22 mouse cellular contexts compared by ENCODE assay signal in genomic region chr2:174112931-174113330, GRCm38 (mm10). TPM values are rescaled to one million over a fixed set of nuclear protein-coding genes. Genes with fewer than 3 reads are reported as not detected.
DNase-seq lines count a peak whose midpoint lies in the region; ATAC-seq lines count a peak whose summit lies in the region.
"Had no signal": no experiment of that assay in that cellular context is flagged by ENCODE, and none has a peak within 500 bp of the region (broad histone marks: within the 10 kb centered on the region; RNA-seq: fewer than 3 reads in every experiment).

No protein-coding gene starts in this region.

- H3K4me3 ChIP-seq in kidney, embryonic 14.5 days (ENCODE audit: low read length): no peak overlapping the region
- H3K4me3 ChIP-seq: embryonic facial prominence, embryonic 13.5 days; forebrain, embryonic 12.5 days; heart, embryonic 10.5 days; heart, embryonic 15.5 days; hindbrain, embryonic 12.5 days had no signal

- H3K4me1 ChIP-seq in kidney, embryonic 14.5 days (ENCODE audit: control insufficient read depth, insufficient read depth, low read length): peaks cover 22% of the 10 kb centered on the region

- H3K36me3 ChIP-seq in kidney, embryonic 14.5 days (ENCODE audit: control insufficient read depth, insufficient read depth, low read length): peaks cover 3% of the 10 kb centered on the region; the same call in 1 of the 2 replicates

- ATAC-seq in kidney, embryonic 14.5 days (ENCODE audit: low FRiP score, low TSS enrichment): peak; percentile 30; the same call in 1 of the 2 replicates
- ATAC-seq: CD4-positive, CD25-positive, alpha-beta regulatory T cell, adult 4 months; forebrain, embryonic 16.5 days had no signal

- no peak overlapping the region for H3K4me2 ChIP-seq in kidney, embryonic 14.5 days (replicated peaks; ENCODE audit: low read depth, low read length)
- H3K4me2 ChIP-seq: embryonic facial prominence, embryonic 13.5 days; forebrain, embryonic 12.5 days; heart, embryonic 15.5 days; hindbrain, embryonic 12.5 days had no signal

- peak; percentile 17 for DNase-seq in embryo, embryonic 11 days
- no peak for DNase-seq in embryo, embryonic 10.5 days (ENCODE audit: low spot score)
- no peak for DNase-seq in kidney, adult 11 months
- DNase-seq in kidney, postnatal 10 days: peak; percentile 30
- no peak for DNase-seq in kidney, adult 8-10 months
- peak; percentile 21 for DNase-seq in mesoderm, embryonic 11.5 days (ENCODE audit: low read depth, low spot score)
- DNase-seq: adrenal gland, postnatal 10 days; B cell, adult 2 months; cerebellum, adult 11 months; cerebellum, adult 8-10 months; cerebellum, postnatal 14 days; gastrocnemius, postnatal 10 days; heart, adult 18-20 months had no signal

- H3K9me3 ChIP-seq in kidney, embryonic 14.5 days (ENCODE audit: control insufficient read depth, low read length): no peaks in the 10 kb centered on the region
- H3K9me3 ChIP-seq: embryonic facial prominence, embryonic 13.5 days; forebrain, embryonic 12.5 days; G1E; heart, embryonic 10.5 days; heart, embryonic 15.5 days; hindbrain, embryonic 12.5 days had no signal

- 26% methylated on average over 18 of the region's 18 CpGs for WGBS in kidney, embryonic 14.5 days

- H3K27ac ChIP-seq in kidney, embryonic 14.5 days (ENCODE audit: low read depth, low read length): no peak overlapping the region
- H3K27ac ChIP-seq: embryonic facial prominence, embryonic 13.5 days; forebrain, embryonic 12.5 days; heart, embryonic 10.5 days; heart, embryonic 15.5 days; hindbrain, embryonic 12.5 days had no signal

- no peak overlapping the region for H3K9ac ChIP-seq in kidney, embryonic 14.5 days (ENCODE audit: low read depth, low read length)
- H3K9ac ChIP-seq: embryonic facial prominence, embryonic 13.5 days; forebrain, embryonic 12.5 days; heart, embryonic 15.5 days; hindbrain, embryonic 12.5 days had no signal

- H3K27me3 ChIP-seq in kidney, embryonic 14.5 days (ENCODE audit: control insufficient read depth, insufficient read depth, low read length): no peaks in the 10 kb centered on the region
- H3K27me3 ChIP-seq: embryonic facial prominence, embryonic 13.5 days; forebrain, embryonic 12.5 days; heart, embryonic 15.5 days; hindbrain, embryonic 12.5 days had no signal

RNA-seq across cellular contexts. Expression of gene Npepl1, which starts 2.8 kb away (rescaled TPM):
- 29.8 and 41.3 TPM in 2 replicates for polyA plus RNA-seq in kidney, embryonic 14.5 days (2014; fragmentation: Nextera tagmentation; extraction: Ambion mirVana)

RNA-seq across cellular contexts. Expression of gene Stx16, which starts 36.8 kb away (rescaled TPM):
- polyA plus RNA-seq in kidney, embryonic 14.5 days (2014; fragmentation: Nextera tagmentation; extraction: Ambion mirVana): 9.0 and 10.1 TPM in 2 replicates

Comparison
In these comparisons a context has a peak if more than half of its experiments do, and no peak if none do; other contexts are left out.
1. DNase-seq: peak in embryo, embryonic 11 days (single experiment), kidney, postnatal 10 days (single experiment) and mesoderm, embryonic 11.5 days (single experiment); none in embryo, embryonic 10.5 days (single experiment), kidney, adult 11 months (single experiment) and kidney, adult 8-10 months (0 of 2).